Mouse (Mus musculus): ENCODE results near the gene Plch2.
A peak's percentile ranks its signal among the peaks of the same experiment; 100 is the strongest.
"Not testable (repeated sequence)": the region's sequence is repeated elsewhere in the genome, so short reads cannot be mapped to it uniquely, and the experiment has no call there.

The Plch2 gene

GRCm38 (mm10) chr4:155056724-155057123 lies at the start of gene Plch2:
Gene Plch2, minus strand, starts transcription at chr4:155056784.
- DNase-seq (ENCODE audit: low read depth, low spot score): no peak

GRCm38 (mm10) chr4:155098572-155098971 lies 42.0 kb upstream of the Plch2 start:
- no peak for DNase-seq (ENCODE audit: low read depth, low spot score)

- no peak for DNase-seq (ENCODE audit: low read depth, low spot score)
Measured at GRCm38 (mm10) chr4:155097452-155097851, 40.9 kb upstream of the Plch2 start.

GRCm38 (mm10) chr4:155095967-155096366 lies 39.4 kb upstream of the Plch2 start:
- no peak for DNase-seq (ENCODE audit: low read depth, low spot score)

- DNase-seq (ENCODE audit: low read depth, low spot score): peak; percentile 61
Measured at GRCm38 (mm10) chr4:155095238-155095900, 38.8 kb upstream of the Plch2 start.

- DNase-seq (ENCODE audit: low read depth, low spot score): peak; percentile 33
Measured at GRCm38 (mm10) chr4:155094565-155094964, 38.0 kb upstream of the Plch2 start.

- DNase-seq (ENCODE audit: low read depth, low spot score): no peak
Measured at GRCm38 (mm10) chr4:155093431-155094149, 37.0 kb upstream of the Plch2 start.

GRCm38 (mm10) chr4:155092718-155093430 lies 36.3 kb upstream of the Plch2 start:
- no peak for DNase-seq (ENCODE audit: low read depth, low spot score)

GRCm38 (mm10) chr4:155090688-155091449 lies 34.3 kb upstream of the Plch2 start:
- no peak for DNase-seq (ENCODE audit: low read depth, low spot score)

GRCm38 (mm10) chr4:155090147-155090546 lies 33.6 kb upstream of the Plch2 start:
- no peak for DNase-seq (ENCODE audit: low read depth, low spot score)

- DNase-seq (ENCODE audit: low read depth, low spot score): no peak
Measured at GRCm38 (mm10) chr4:155089241-155089640, 32.7 kb upstream of the Plch2 start.

GRCm38 (mm10) chr4:155086108-155087024 lies 29.8 kb upstream of the Plch2 start, which contains the start of the genes Rer1 and Morn1:
Gene Rer1, minus strand, starts transcription at chr4:155086382.
Gene Morn1, plus strand, starts transcription at chr4:155086577.
- peak; percentile 98 for DNase-seq (ENCODE audit: low read depth, low spot score)

- no peak for DNase-seq (ENCODE audit: low read depth, low spot score)
Measured at GRCm38 (mm10) chr4:155085206-155086107, 28.9 kb upstream of the Plch2 start.

- DNase-seq (ENCODE audit: low read depth, low spot score): no peak
Measured at GRCm38 (mm10) chr4:155084351-155084750, 27.8 kb upstream of the Plch2 start.

GRCm38 (mm10) chr4:155083553-155083952 lies 27.0 kb upstream of the Plch2 start:
- no peak for DNase-seq (ENCODE audit: low read depth, low spot score)

- DNase-seq (ENCODE audit: low read depth, low spot score): no peak
Measured at GRCm38 (mm10) chr4:155079666-155080065, 23.1 kb upstream of the Plch2 start.

GRCm38 (mm10) chr4:155078808-155079207 lies 22.2 kb upstream of the Plch2 start:
- DNase-seq (ENCODE audit: low read depth, low spot score): not testable (repeated sequence)

GRCm38 (mm10) chr4:155076677-155077076 lies 20.1 kb upstream of the Plch2 start:
- DNase-seq (ENCODE audit: low read depth, low spot score): no peak

- no peak for DNase-seq (ENCODE audit: low read depth, low spot score)
Measured at GRCm38 (mm10) chr4:155075813-155076212, 19.2 kb upstream of the Plch2 start.

Data from WW6 (cell line).